In the genomic region with DNA sequence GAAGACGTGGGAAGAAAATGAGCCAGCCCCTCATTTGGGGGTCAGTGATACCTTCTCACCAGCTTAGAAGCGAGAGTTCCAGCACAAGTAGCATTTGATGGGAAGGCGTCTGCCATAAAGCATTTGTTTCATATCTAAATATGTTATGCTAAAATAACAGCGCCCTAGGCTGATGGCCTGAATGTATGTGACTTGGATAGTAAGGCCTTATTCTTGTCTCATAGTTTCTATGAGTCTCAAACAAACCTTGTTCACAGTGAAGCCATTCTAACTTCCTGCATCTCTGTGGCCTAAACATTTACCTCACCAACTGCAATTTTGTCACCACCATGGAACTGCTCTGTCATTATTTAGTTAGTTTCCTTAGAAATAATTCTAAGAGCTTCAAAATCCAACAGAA, we compare ENCODE assay signal across 15 mouse cellular contexts. TPM values are rescaled to one million over a fixed set of nuclear protein-coding genes. Genes with fewer than 3 reads are reported as not detected.
DNase-seq lines count a peak whose midpoint lies in the region; ATAC-seq lines count a peak whose summit lies in the region.
"Had no signal": no experiment of that assay in that cellular context is flagged by ENCODE, and none has a peak within 500 bp of the region (broad histone marks: within the 10 kb centered on the region; RNA-seq: fewer than 3 reads in every experiment).

No protein-coding gene starts in this region.

- H3K27ac ChIP-seq in intestine, embryonic 14.5 days (ENCODE audit: low read depth), result no peak overlapping the region
- no peak overlapping the region for H3K27ac ChIP-seq in intestine, embryonic 15.5 days
- no peak overlapping the region for H3K27ac ChIP-seq in embryonic facial prominence, embryonic 13.5 days
- H3K27ac ChIP-seq in hindbrain, embryonic 13.5 days, result no peak overlapping the region
- no peak overlapping the region for H3K27ac ChIP-seq in midbrain, embryonic 11.5 days (ENCODE audit: low read depth, low read length)

- H3K4me2 ChIP-seq in intestine, embryonic 14.5 days (ENCODE audit: low read length), result peak overlapping the region; percentile 5; the same call in 1 of the 2 replicates
- H3K4me2 ChIP-seq in intestine, embryonic 15.5 days (replicated peaks), result no peak overlapping the region
- H3K4me2 ChIP-seq in embryonic facial prominence, embryonic 13.5 days, result peak overlapping the region; percentile 27
- H3K4me2 ChIP-seq in hindbrain, embryonic 13.5 days, result peak overlapping the region; percentile 42
- peak overlapping the region; percentile 2; the same call in 1 of the 2 replicates for H3K4me2 ChIP-seq in midbrain, embryonic 11.5 days

- no peak overlapping the region for H3K4me3 ChIP-seq in intestine, embryonic 14.5 days (ENCODE audit: low read depth, low read length)
- H3K4me3 ChIP-seq in intestine, embryonic 15.5 days (replicated peaks), result no peak overlapping the region
- peak overlapping the region; percentile 23; the same call in 1 of the 2 replicates for H3K4me3 ChIP-seq in embryonic facial prominence, embryonic 13.5 days
- H3K4me3 ChIP-seq in hindbrain, embryonic 13.5 days, result peak overlapping the region; percentile 30
- no peak overlapping the region for H3K4me3 ChIP-seq in midbrain, embryonic 11.5 days (ENCODE audit: low read depth, low read length)

- no peaks in the 10 kb centered on the region for H3K36me3 ChIP-seq in intestine, embryonic 14.5 days (ENCODE audit: control insufficient read depth, insufficient read depth, low read length)
- no peaks in the 10 kb centered on the region for H3K36me3 ChIP-seq in intestine, embryonic 15.5 days
- no peaks in the 10 kb centered on the region for H3K36me3 ChIP-seq in embryonic facial prominence, embryonic 13.5 days
- no peaks in the 10 kb centered on the region for H3K36me3 ChIP-seq in hindbrain, embryonic 13.5 days
- no peaks in the 10 kb centered on the region for H3K36me3 ChIP-seq in midbrain, embryonic 11.5 days (ENCODE audit: control insufficient read depth, insufficient read depth, low read length)

- no peak overlapping the region for H3K9ac ChIP-seq in intestine, embryonic 14.5 days (ENCODE audit: low read length)
- no peak overlapping the region for H3K9ac ChIP-seq in intestine, embryonic 15.5 days
- H3K9ac ChIP-seq in embryonic facial prominence, embryonic 13.5 days, result no peak overlapping the region
- H3K9ac ChIP-seq in hindbrain, embryonic 13.5 days, result no peak overlapping the region
- H3K9ac ChIP-seq in midbrain, embryonic 11.5 days (ENCODE audit: low read length), result no peak overlapping the region

- H3K9me3 ChIP-seq in intestine, embryonic 14.5 days (ENCODE audit: control insufficient read depth, low read length), result no peaks in the 10 kb centered on the region
- H3K9me3 ChIP-seq in intestine, embryonic 15.5 days, result no peaks in the 10 kb centered on the region
- H3K9me3 ChIP-seq in embryonic facial prominence, embryonic 13.5 days, result no peaks in the 10 kb centered on the region
- no peaks in the 10 kb centered on the region for H3K9me3 ChIP-seq in hindbrain, embryonic 13.5 days
- H3K9me3 ChIP-seq in midbrain, embryonic 11.5 days (ENCODE audit: control insufficient read depth, low read length), result no peaks in the 10 kb centered on the region

- H3K27me3 ChIP-seq in intestine, embryonic 14.5 days (replicated peaks; ENCODE audit: control insufficient read depth, insufficient read depth, low read length), result no peaks in the 10 kb centered on the region
- H3K27me3 ChIP-seq in intestine, embryonic 15.5 days (replicated peaks), result no peaks in the 10 kb centered on the region
- H3K27me3 ChIP-seq in embryonic facial prominence, embryonic 13.5 days, result no peaks in the 10 kb centered on the region
- H3K27me3 ChIP-seq in hindbrain, embryonic 13.5 days, result no peaks in the 10 kb centered on the region
- no peaks in the 10 kb centered on the region for H3K27me3 ChIP-seq in midbrain, embryonic 11.5 days (ENCODE audit: control insufficient read depth, insufficient read depth, low read length)
- H3K27me3 ChIP-seq: CH12.LX had no signal

- H3K4me1 ChIP-seq in intestine, embryonic 14.5 days (replicated peaks; ENCODE audit: control insufficient read depth, insufficient read depth, low read length), result no peaks in the 10 kb centered on the region
- no peaks in the 10 kb centered on the region for H3K4me1 ChIP-seq in intestine, embryonic 15.5 days (replicated peaks)
- H3K4me1 ChIP-seq in embryonic facial prominence, embryonic 13.5 days, result no peaks in the 10 kb centered on the region
- no peaks in the 10 kb centered on the region for H3K4me1 ChIP-seq in hindbrain, embryonic 13.5 days (replicated peaks)
- no peaks in the 10 kb centered on the region for H3K4me1 ChIP-seq in midbrain, embryonic 11.5 days (ENCODE audit: control insufficient read depth, insufficient read depth, low read length)

- DNase-seq in intestine, embryonic 14.5 days (ENCODE audit: low spot score), result no peak
- DNase-seq in midbrain, embryonic 11.5 days (ENCODE audit: low spot score, missing footprints), result peak; percentile 83
- no peak for DNase-seq in frontal cortex, postnatal 14 days (ENCODE audit: low spot score in 2 of 2)
- DNase-seq in gastrocnemius, postnatal 25 days, result no peak
- no peak for DNase-seq in cerebellum, postnatal 10 days
- DNase-seq: cerebellum, adult 9-10 months; right cerebral cortex, postnatal 25 days; thymus, postnatal 14 days had no signal

- ATAC-seq in intestine, embryonic 14.5 days (replicated peaks; ENCODE audit: low FRiP score, low TSS enrichment, low read depth), result no peak
- no peak for ATAC-seq in intestine, embryonic 15.5 days
- no peak for ATAC-seq in embryonic facial prominence, embryonic 13.5 days (ENCODE audit: insufficient number of reproducible peaks, insufficient read depth, low FRiP score, low TSS enrichment, low read depth)
- ATAC-seq in hindbrain, embryonic 13.5 days (ENCODE audit: low FRiP score), result no peak
- ATAC-seq in midbrain, embryonic 11.5 days (ENCODE audit: low FRiP score), result 0 out of 2 replicates have a peak, but pooled peaks have one; percentile 29
- ATAC-seq: activated CD4-positive, CD25-positive, alpha-beta regulatory T cell, adult 4 months had no signal

- 85% methylated on average over 4 of the region's 4 CpGs for WGBS in intestine, embryonic 14.5 days
- WGBS in intestine, embryonic 15.5 days, result 88% methylated on average over 4 of the region's 4 CpGs
- 90% methylated on average over 4 of the region's 4 CpGs for WGBS in embryonic facial prominence, embryonic 13.5 days
- 92% methylated on average over 4 of the region's 4 CpGs for WGBS in hindbrain, embryonic 13.5 days
- WGBS in midbrain, embryonic 11.5 days, result 90% methylated on average over 4 of the region's 4 CpGs

RNA-seq across cellular contexts. Expression of a gene that starts 41.0 kb away (rescaled TPM):
- 14.1 TPM in 1 of 2 replicates, not detected in the other for polyA plus RNA-seq in intestine, embryonic 14.5 days (2014; fragmentation: Nextera tagmentation; extraction: Ambion mirVana)
- polyA plus RNA-seq in intestine, embryonic 15.5 days (2015; fragmentation: Nextera tagmentation; extraction: Ambion mirVana), result 44.4 and 169 TPM in 2 replicates
- polyA plus RNA-seq in embryonic facial prominence, embryonic 13.5 days (2015; fragmentation: Nextera tagmentation; extraction: Ambion mirVana), result not detected in 2 replicates
- polyA plus RNA-seq in hindbrain, embryonic 13.5 days (2015; fragmentation: Nextera tagmentation; extraction: Ambion mirVana), result not detected in 2 replicates
- polyA plus RNA-seq in midbrain, embryonic 11.5 days (2014; fragmentation: Nextera tagmentation; extraction: Ambion mirVana), result not detected in 2 replicates
- not detected for total RNA-seq in gastrocnemius, postnatal 25 days (2021)
- total RNA-seq: CH12.LX; gastrocnemius, postnatal 4 days; layer of hippocampus, adult 18-20 months had no signal

RNA-seq across cellular contexts. Expression of a gene that starts 42.7 kb away (rescaled TPM):
- 7.3 and 8.6 TPM in 2 replicates for polyA plus RNA-seq in intestine, embryonic 14.5 days (2014; fragmentation: Nextera tagmentation; extraction: Ambion mirVana)
- polyA plus RNA-seq in intestine, embryonic 15.5 days (2015; fragmentation: Nextera tagmentation; extraction: Ambion mirVana), result 7.7 and 9.8 TPM in 2 replicates
- 23.8 and 27.1 TPM in 2 replicates for polyA plus RNA-seq in embryonic facial prominence, embryonic 13.5 days (2015; fragmentation: Nextera tagmentation; extraction: Ambion mirVana)
- 28.3 and 29.5 TPM in 2 replicates for polyA plus RNA-seq in hindbrain, embryonic 13.5 days (2015; fragmentation: Nextera tagmentation; extraction: Ambion mirVana)
- polyA plus RNA-seq in midbrain, embryonic 11.5 days (2014; fragmentation: Nextera tagmentation; extraction: Ambion mirVana), result 9.9 and 10.7 TPM in 2 replicates
- 1 to 10 TPM; 1.2 to 1.6 TPM for total RNA-seq in gastrocnemius, postnatal 25 days (2021)
- total RNA-seq: CH12.LX had no signal

Comparison
In these comparisons a context has a peak if more than half of its experiments do, and no peak if none do; other contexts are left out.
1. H3K4me3 ChIP-seq: peak in embryonic facial prominence, embryonic 13.5 days (single experiment) and hindbrain, embryonic 13.5 days (single experiment); none in intestine, embryonic 14.5 days (single experiment), intestine, embryonic 15.5 days (single experiment) and midbrain, embryonic 11.5 days (single experiment).